Mouse (Mus musculus) naive thymus-derived CD4-positive, alpha-beta T cell, adult 2 months (primary cell): ENCODE data around the gene Ncapg2.

Experiments
- DNase-seq: peaks from one replicate; pipeline ENCODE4 v3.0.0-alpha.2; 2011; ENCODE audit warnings: low read depth

Gene Ncapg2

GRCm38 (mm10) chr12:116442184-116442583 lies 37.0 kb downstream of the Ncapg2 start:
- DNase-seq, result no peak

- DNase-seq, result no peak
These were observed 44.3 kb downstream of the Ncapg2 start for GRCm38 (mm10) chr12:116449536-116449935.

GRCm38 (mm10) chr12:116460379-116461065 lies 55.3 kb downstream of the Ncapg2 start:
- no peak for DNase-seq

GRCm38 (mm10) chr12:116467030-116467429 lies 61.8 kb downstream of the Ncapg2 start:
- DNase-seq, result peak; percentile 75

DNA sequence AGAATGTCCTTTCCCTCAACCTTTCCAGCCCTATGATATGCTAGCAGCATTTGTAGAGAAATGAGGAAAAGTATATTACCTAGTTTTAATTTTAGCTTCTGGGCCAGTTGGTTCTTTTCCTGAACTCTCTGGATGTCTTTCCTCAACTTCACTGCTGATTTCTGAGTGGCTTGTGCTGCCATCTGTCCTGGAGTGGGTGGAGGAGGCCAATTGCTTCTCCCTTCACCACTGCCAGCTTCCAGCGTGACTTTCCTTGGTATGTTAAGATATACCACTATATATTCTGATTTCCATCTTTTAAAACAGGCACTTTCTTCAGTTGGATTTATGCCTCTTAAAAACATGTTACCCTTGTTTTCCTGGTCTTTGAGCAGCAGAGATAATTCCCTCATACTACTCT lies 63.1 kb downstream of the Ncapg2 start:
- no peak for DNase-seq

DNA sequence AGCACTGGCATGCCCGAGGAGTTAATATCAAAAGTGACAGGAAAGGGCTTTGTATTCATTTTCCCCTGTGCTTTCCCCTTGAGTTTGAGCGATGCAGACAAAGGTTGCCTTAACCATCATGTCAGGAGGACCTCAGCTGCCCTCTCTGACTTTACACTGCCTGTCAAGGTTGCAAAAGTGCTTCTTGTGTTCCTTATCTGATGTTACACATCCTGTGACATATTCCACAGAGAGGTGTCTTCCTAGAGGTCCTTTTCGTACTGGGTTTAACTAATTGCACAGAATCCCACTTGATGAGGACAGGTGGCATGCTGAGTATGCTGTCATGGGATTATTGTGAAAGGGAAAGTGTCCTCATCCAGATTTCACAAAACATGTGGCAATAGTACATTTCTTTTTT lies 63.9 kb downstream of the Ncapg2 start:
- DNase-seq, result peak; percentile 7

DNA sequence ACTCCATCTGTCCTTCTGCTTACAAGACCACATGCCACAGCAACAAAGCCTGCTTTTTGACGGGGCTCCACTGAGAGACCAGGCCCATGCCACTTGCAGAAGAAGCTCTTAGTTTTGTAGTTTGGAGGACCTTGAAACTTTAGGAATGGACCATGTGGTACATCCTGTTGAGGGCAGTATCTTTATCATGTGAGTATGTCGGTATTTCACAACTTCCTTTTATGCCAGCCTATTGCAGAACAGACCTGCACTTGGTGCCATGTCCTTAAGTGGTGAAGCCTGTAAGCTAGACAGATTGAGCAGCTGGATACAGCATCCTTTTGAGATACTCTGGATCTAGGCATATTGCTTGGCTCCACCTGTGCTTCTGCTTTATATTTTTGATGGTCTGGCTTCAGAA lies 68.1 kb downstream of the Ncapg2 start:
- DNase-seq, result no peak

DNA sequence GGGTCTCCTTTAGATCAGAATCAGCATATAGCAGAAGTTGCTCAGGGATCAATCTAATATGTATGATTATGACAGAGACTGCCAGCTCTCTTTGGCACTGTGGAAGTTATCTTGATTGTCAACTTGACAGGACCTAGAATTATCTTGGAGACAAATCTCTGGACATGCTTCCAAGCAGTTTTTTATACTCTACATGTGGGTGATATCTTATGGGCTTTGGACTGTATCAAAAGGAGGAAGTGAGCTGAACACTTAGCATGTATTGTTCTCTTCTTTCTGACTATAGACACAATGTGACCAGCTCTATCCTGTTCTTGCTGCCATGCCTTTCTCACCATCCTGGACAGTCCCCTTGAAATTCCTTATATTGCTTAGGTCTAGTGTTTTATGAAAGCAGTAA lies 68.6 kb downstream of the Ncapg2 start:
- DNase-seq, result no peak

GRCm38 (mm10) chr12:116474676-116475075 lies 69.5 kb downstream of the Ncapg2 start:
- DNase-seq, result no peak

DNA sequence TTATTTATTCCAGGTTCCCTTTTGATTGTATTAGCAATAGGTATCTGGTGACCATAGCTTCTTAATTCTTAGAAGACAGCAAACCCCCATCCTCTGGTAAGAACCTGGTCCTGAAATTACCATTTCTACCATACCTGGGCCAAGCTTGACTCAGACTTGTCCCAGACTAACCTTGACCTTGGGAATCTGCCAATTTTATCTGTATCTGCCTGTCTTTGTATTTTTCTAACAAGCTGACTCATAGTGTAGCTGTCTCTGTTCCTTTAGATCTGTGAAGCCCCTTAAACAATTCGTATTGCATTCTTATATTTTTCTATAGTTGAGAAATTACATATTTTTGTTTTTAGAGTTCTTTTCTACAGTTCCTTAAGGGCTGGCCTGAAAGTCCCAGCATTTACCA lies 73.6 kb downstream of the Ncapg2 start:
- DNase-seq, result no peak

GRCm38 (mm10) chr12:116481921-116482320 lies 76.7 kb downstream of the Ncapg2 start:
- DNase-seq, result no peak

GRCm38 (mm10) chr12:116483581-116483980 lies 78.4 kb downstream of the Ncapg2 start:
- DNase-seq, result no peak

DNA sequence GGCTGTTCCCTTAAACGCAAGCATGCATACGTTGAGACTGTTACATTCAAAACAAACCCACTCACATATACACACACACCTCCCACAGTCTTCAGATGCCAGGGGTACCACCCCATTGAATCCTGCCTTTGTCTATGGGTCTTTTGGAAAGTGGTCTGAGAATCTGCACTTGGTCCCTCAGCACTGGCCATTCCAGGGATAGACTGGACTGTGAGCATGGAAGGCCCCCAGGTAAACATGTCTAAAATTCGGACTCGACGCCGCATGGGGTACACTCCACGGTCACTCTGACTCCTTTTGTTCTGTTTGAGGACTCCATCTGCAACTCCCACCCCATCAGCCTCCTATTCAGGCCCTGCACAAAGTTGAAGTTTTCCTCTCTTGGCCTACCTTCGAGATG lies 79.8 kb downstream of the Ncapg2 start:
- no peak for DNase-seq

- DNase-seq, result peak; percentile 53
These were observed 80.6 kb downstream of the Ncapg2 start, which contains the start of gene Ptprn2 for GRCm38 (mm10) chr12:116485591-116486403. Gene Ptprn2, plus strand, starts transcription at chr12:116485720.

GRCm38 (mm10) chr12:116486404-116486730 lies 81.2 kb downstream of the Ncapg2 start:
- no peak for DNase-seq

DNA sequence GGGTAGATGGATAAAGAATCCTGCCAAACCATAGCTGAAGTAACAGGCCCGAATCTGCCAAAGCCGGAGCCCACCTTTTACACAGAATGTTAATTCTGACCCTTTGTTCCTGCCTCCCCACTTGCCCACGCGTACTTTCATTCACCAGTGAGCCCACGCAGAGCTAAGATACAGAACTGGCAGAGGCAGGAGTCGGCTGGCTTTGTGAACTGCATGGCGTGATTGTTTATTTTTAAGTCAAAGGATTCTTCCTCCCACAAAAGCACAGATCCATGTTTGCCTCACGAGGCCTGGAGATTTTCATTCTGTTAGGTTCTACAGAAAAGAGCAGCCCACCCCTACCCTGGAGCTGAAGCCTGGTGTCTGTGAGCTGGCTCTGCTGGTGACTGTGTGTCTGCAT lies 83.6 kb downstream of the Ncapg2 start:
- no peak for DNase-seq

DNA sequence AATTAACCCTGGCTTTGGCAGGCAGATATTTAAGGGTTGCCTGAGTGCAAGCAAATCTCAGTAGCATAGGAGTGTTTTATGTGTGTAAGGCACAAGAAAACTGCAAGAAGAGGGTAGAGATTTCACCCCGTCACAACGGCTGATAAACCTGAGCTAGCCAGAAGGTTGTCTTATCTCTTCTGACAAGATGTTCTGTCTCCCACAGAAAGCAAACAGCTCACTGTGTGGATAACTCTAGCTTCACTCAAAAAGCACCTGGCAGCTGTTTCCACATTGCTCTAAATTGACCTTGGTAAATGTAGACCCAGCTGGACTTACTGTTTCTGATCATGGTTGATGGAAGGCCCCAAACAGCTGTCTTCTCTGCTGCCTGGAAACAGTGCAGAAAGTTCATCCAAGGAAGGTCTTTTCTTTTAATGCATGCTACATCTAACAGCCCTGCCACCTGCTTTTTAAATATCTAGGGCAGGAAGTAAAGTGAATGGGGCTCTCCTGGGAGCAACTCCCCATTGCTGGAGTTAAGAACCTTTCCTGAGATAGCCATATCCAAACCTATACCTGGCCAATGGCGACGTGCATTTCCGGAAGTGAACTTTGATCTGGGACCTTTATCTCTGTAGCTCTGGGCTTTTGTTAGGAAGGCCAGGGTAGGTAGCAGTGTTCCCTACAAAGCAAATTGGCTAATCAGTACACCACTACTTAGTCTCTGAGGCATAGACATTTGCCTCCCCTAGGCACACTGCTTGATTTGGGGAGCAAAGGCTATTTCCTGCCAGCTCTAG lies 85.6 kb downstream of the Ncapg2 start:
- DNase-seq, result no peak

DNA sequence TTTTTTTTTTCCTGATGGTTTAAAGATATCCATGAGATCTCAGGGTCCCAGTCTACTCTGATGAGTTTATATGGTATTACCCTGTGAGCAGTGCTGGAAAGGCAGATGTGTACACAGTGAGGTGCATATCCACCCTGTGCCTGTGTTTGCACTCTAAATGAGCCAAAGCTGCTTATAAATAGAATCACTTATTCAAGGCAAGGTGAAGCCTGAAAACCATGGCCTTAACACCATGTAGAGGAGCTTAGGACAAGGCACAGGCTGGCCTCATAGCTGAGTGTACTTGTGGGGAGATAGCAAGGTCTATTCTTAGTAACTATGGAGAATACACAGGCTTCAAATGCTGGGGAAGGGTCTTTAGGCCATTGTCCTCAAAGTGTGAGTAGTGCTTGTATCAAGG lies 93.5 kb downstream of the Ncapg2 start:
- DNase-seq, result no peak

DNA sequence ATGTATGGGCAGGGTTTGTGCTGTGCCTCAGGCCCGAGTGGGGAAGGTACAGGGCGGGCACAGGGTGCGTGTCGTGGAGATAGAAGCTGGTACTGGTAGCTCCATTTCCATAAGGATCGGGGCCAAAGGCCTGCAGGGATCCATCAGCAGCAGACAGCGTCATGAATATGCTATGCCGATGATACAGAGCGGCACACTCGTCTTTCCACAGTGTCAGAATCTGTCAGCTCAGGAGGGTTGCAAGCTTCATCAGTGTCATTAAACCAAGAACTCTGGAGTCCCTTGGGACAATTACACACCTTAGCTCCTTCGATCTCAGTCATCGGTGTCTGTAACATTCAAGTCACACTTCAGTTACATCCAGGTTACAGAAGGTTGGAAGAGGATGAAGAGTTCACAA lies 95.5 kb downstream of the Ncapg2 start:
- no peak for DNase-seq

DNA sequence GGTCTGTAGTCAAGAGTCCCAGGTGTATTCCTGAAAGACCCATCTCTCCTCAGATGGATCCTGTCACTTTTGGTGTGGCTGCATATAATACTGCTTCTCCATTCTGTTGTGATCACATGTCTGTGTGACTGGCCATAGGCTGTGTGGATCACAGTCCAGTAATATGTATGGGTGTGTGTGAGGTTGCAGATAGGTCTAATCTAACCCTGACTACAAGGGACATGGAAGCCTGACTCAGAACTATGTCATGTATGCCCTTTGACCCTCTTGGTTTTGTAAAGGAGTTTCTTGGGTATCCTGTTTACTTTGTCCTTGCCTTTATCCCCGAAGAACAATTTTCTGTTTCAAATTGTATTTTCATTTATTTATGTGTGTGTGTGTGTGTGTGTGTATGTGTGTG lies 107.3 kb downstream of the Ncapg2 start:
- no peak for DNase-seq
